Mouse (Mus musculus) liver, embryonic 11.5 days (tissue): ENCODE data around the gene Cd63. TPM values are rescaled to one million over a fixed set of nuclear protein-coding genes. Genes with fewer than 3 reads are reported as not detected.

Experiments used
- polyA plus RNA-seq: library from polyadenylated mRNA; unstranded; fragments of >200 nt; fragmentation: Nextera tagmentation; extraction: Ambion mirVana; gene quantifications from 2 replicates; pipeline ENCODE4 v1.2.1, GENCODE M21; 2014

The Cd63 gene
- polyA plus RNA-seq, 1 experiment from 2014 or later = 198 TPM

Other genes with a start within 250 kb of the Cd63 start
- 12.4 and 12.5 TPM in 2 replicates for gene Suox, start 226.9 kb upstream of the Cd63 start, polyA plus RNA-seq
- gene Rab5b, start 204.7 kb upstream of the Cd63 start, polyA plus RNA-seq = 46.9 and 47.1 TPM in 2 replicates
- 0.83 and 0.85 TPM in 2 replicates for gene Pmel, start 196.8 kb upstream of the Cd63 start, polyA plus RNA-seq
- gene Cdk2, start 196.0 kb upstream of the Cd63 start, polyA plus RNA-seq = 102 and 117 TPM in 2 replicates
- gene Dgka, start 156.1 kb upstream of the Cd63 start, polyA plus RNA-seq = 4.6 and 5.5 TPM in 2 replicates
- 40.1 and 42.1 TPM in 2 replicates for gene Pym1, start 153.1 kb upstream of the Cd63 start, polyA plus RNA-seq
- gene Mmp19, start 110.1 kb upstream of the Cd63 start, polyA plus RNA-seq = 9.2 and 10.2 TPM in 2 replicates
- 32.5 and 34.1 TPM in 2 replicates for gene Dnajc14, start 96.9 kb upstream of the Cd63 start, polyA plus RNA-seq
- gene Tmem198b, start 96.6 kb upstream of the Cd63 start, polyA plus RNA-seq = 8.1 and 8.8 TPM in 2 replicates
- gene Sarnp, start 83.7 kb upstream of the Cd63 start, polyA plus RNA-seq = 229 and 250 TPM in 2 replicates
- gene Ormdl2, start 79.3 kb upstream of the Cd63 start, polyA plus RNA-seq = 114 and 116 TPM in 2 replicates
- 3.3 and 3.5 TPM in 2 replicates for gene Gdf11, start 9.3 kb upstream of the Cd63 start, polyA plus RNA-seq
- 11.1 and 13.1 TPM in 2 replicates for gene Rdh5, start 21.9 kb downstream of the Cd63 start, polyA plus RNA-seq
- gene Bloc1s1, start 23.0 kb downstream of the Cd63 start, polyA plus RNA-seq = 128 and 140 TPM in 2 replicates
- gene Itga7, start 32.8 kb downstream of the Cd63 start, polyA plus RNA-seq = 0.14 and 0.21 TPM in 2 replicates
- not detected in 2 replicates for gene Mettl7b, start 60.0 kb downstream of the Cd63 start, polyA plus RNA-seq
- gene Olfr9, start 88.4 kb downstream of the Cd63 start, polyA plus RNA-seq = not detected in 2 replicates
- gene Olfr763, start 109.8 kb downstream of the Cd63 start, polyA plus RNA-seq = not detected in 2 replicates
- gene Olfr764-ps1, start 138.9 kb downstream of the Cd63 start, polyA plus RNA-seq = not detected in 2 replicates
- gene Olfr765, start 149.0 kb downstream of the Cd63 start, polyA plus RNA-seq = not detected in 2 replicates
- gene Olfr766-ps1, start 168.0 kb downstream of the Cd63 start, polyA plus RNA-seq = not detected in 2 replicates
- gene Olfr767, start 181.9 kb downstream of the Cd63 start, polyA plus RNA-seq = not detected in 2 replicates
- not detected in 2 replicates for gene Olfr768, start 198.4 kb downstream of the Cd63 start, polyA plus RNA-seq
- gene Olfr769, start 216.9 kb downstream of the Cd63 start, polyA plus RNA-seq = not detected in 2 replicates
- not detected in 2 replicates for gene Olfr770, start 238.0 kb downstream of the Cd63 start, polyA plus RNA-seq